ENCODE assay signal across 9 mouse cellular contexts in genomic region chr1:92474066-92474578, GRCm38 (mm10). TPM values are rescaled to one million over a fixed set of nuclear protein-coding genes. Genes with fewer than 3 reads are reported as not detected.
DNase-seq lines count a peak whose midpoint lies in the region; ATAC-seq and TF ChIP-seq lines count a peak whose summit lies in the region.
"Had no signal": no experiment of that assay in that cellular context is flagged by ENCODE, and none has a peak within 500 bp of the region (broad histone marks: within the 10 kb centered on the region; RNA-seq: fewer than 3 reads in every experiment).

No protein-coding gene starts in this region.

- no peak; the same call in 1 of the 2 replicates for ATAC-seq in forebrain, embryonic 12.5 days (ENCODE audit: low FRiP score)
- ATAC-seq in liver, embryonic 14.5 days (ENCODE audit: insufficient read depth) = peak; percentile 59

- no peaks in the 10 kb centered on the region for H3K9me3 ChIP-seq in heart, embryonic 10.5 days
- no peaks in the 10 kb centered on the region for H3K9me3 ChIP-seq in E14TG2a.4 (ENCODE audit: low read length)
- no peaks in the 10 kb centered on the region for H3K9me3 ChIP-seq in forebrain, embryonic 12.5 days
- H3K9me3 ChIP-seq in liver, embryonic 14.5 days (ENCODE audit: control insufficient read depth, low read length) = no peaks in the 10 kb centered on the region

- peak overlapping the region; percentile 83 for H3K4me3 ChIP-seq in heart, embryonic 10.5 days
- peak overlapping the region; percentile 99 for H3K4me3 ChIP-seq in E14TG2a.4 (replicated peaks; ENCODE audit: low read length)
- peak overlapping the region; percentile 97 for H3K4me3 ChIP-seq in forebrain, embryonic 12.5 days (replicated peaks)
- H3K4me3 ChIP-seq in liver, embryonic 14.5 days (ENCODE audit: insufficient read depth in 1 of 2, low read depth in 2 of 2, low read length in 2 of 2) = peak overlapping the region; percentile 71 to 76

- peak overlapping the region; percentile 86 for H3K4me2 ChIP-seq in forebrain, embryonic 12.5 days
- peak overlapping the region; percentile 65 for H3K4me2 ChIP-seq in liver, embryonic 14.5 days (ENCODE audit: low read depth)

- peaks cover 15% of the 10 kb centered on the region for H3K4me1 ChIP-seq in heart, embryonic 10.5 days
- peaks cover 19% of the 10 kb centered on the region for H3K4me1 ChIP-seq in E14TG2a.4 (replicated peaks; ENCODE audit: low read depth, low read length)
- peaks cover 15% of the 10 kb centered on the region for H3K4me1 ChIP-seq in forebrain, embryonic 12.5 days
- peaks cover 0 to 8% of the 10 kb centered on the region in 2 experiments; a peak in 2 of 4 replicates for H3K4me1 ChIP-seq in liver, embryonic 14.5 days (replicated peaks; ENCODE audit: control insufficient read depth in 2 of 2, insufficient read depth in 2 of 2, low read length in 1 of 2)

- no peak for TF ChIP-seq CTCF in E14TG2a.4 (conservative IDR thresholded peaks at IDR 0.05; ENCODE audit: low read length)
- TF ChIP-seq CTCF in liver, embryonic 14.5 days (IDR thresholded peaks at IDR 0.05; ENCODE audit: low read depth) = no peak

- no peaks in the 10 kb centered on the region for H3K27me3 ChIP-seq in heart, embryonic 10.5 days (ENCODE audit: insufficient read depth, poor library complexity, severe bottlenecking)
- no peaks in the 10 kb centered on the region for H3K27me3 ChIP-seq in E14TG2a.4 (ENCODE audit: insufficient read depth, low read length)
- H3K27me3 ChIP-seq in forebrain, embryonic 12.5 days = peaks cover 9% of the 10 kb centered on the region
- no peaks in the 10 kb centered on the region for H3K27me3 ChIP-seq in liver, embryonic 14.5 days (ENCODE audit: control insufficient read depth, insufficient read depth, low read length)

- intact Hi-C loops in heart, postnatal 14 days (cut with DNase I) = no loop called here

- H3K36me3 ChIP-seq in heart, embryonic 10.5 days = peaks cover 19% of the 10 kb centered on the region
- H3K36me3 ChIP-seq in E14TG2a.4 (ENCODE audit: insufficient read depth, low read length) = peaks cover 26% of the 10 kb centered on the region
- peaks cover 19% of the 10 kb centered on the region for H3K36me3 ChIP-seq in forebrain, embryonic 12.5 days (replicated peaks)
- peaks cover 2% of the 10 kb centered on the region for H3K36me3 ChIP-seq in liver, embryonic 14.5 days (replicated peaks; ENCODE audit: control insufficient read depth, insufficient read depth, low read depth)

- DNase-seq in heart, embryonic 10.5 days (ENCODE audit: low spot score) = no peak
- DNase-seq in heart, postnatal 14 days = no peak
- peak in 1 of 3 experiments; percentile 11 for DNase-seq in liver, embryonic 14.5 days (ENCODE audit: low read depth in 3 of 3, low spot score in 3 of 3)
- no peak for DNase-seq in cerebellum, postnatal 36 days
- DNase-seq in right cerebral cortex, postnatal 36 days (ENCODE audit: low spot score in 2 of 2) = no peak
- DNase-seq in adrenal gland, postnatal 36 days = no peak

- no peak for TF ChIP-seq EP300 in liver, embryonic 14.5 days (IDR thresholded peaks at IDR 0.05; ENCODE audit: low read depth)

- peak overlapping the region; percentile 90 for H3K9ac ChIP-seq in forebrain, embryonic 12.5 days
- peak overlapping the region; percentile 55 for H3K9ac ChIP-seq in liver, embryonic 14.5 days (replicated peaks)

- H3K27ac ChIP-seq in heart, embryonic 10.5 days = peak overlapping the region; percentile 95
- H3K27ac ChIP-seq in forebrain, embryonic 12.5 days = no peak overlapping the region
- no peak overlapping the region for H3K27ac ChIP-seq in liver, embryonic 14.5 days

- 2% methylated on average over 10 of the region's 10 CpGs for WGBS in heart, embryonic 10.5 days
- WGBS in forebrain, embryonic 12.5 days = 5% methylated on average over 10 of the region's 10 CpGs
- 4% methylated on average over 10 of the region's 10 CpGs for WGBS in liver, embryonic 14.5 days (ENCODE audit: insufficient replicate concordance)

RNA-seq across cellular contexts. Expression of gene Ndufa10, which starts 0.5 kb away (rescaled TPM):
- 404 and 483 TPM in 2 replicates for polyA plus RNA-seq in heart, embryonic 10.5 days (2016; fragmentation: Nextera tagmentation; extraction: Ambion mirVana)
- 100 to 1,000 TPM; 882 to 892 TPM for total RNA-seq in heart, postnatal 14 days (2021)
- 228 and 234 TPM in 2 replicates for polyA plus RNA-seq in forebrain, embryonic 12.5 days (2016; fragmentation: Nextera tagmentation; extraction: Ambion mirVana)
- polyA plus RNA-seq in liver, embryonic 14.5 days (2012; rRNA removed) = 39.5 and 44.0 TPM in 2 replicates
- polyA plus RNA-seq in liver, embryonic 14.5 days (2014; fragmentation: Nextera tagmentation; extraction: Ambion mirVana) = 152 and 153 TPM in 2 replicates
- 100 to 1,000 TPM; 385 to 397 TPM for total RNA-seq in adrenal gland, postnatal 36 days (2021)

RNA-seq across cellular contexts. Expression of gene Olfr1416, which starts 10.8 kb away (rescaled TPM):
- not detected in 2 replicates for polyA plus RNA-seq in heart, embryonic 10.5 days (2016; fragmentation: Nextera tagmentation; extraction: Ambion mirVana)
- total RNA-seq in heart, postnatal 14 days (2021) = not detected
- polyA plus RNA-seq in forebrain, embryonic 12.5 days (2016; fragmentation: Nextera tagmentation; extraction: Ambion mirVana) = not detected in 2 replicates
- polyA plus RNA-seq in liver, embryonic 14.5 days (2012; rRNA removed) = not detected in 2 replicates
- not detected in 2 replicates for polyA plus RNA-seq in liver, embryonic 14.5 days (2014; fragmentation: Nextera tagmentation; extraction: Ambion mirVana)
- total RNA-seq in adrenal gland, postnatal 36 days (2021) = not detected
- total RNA-seq: left cerebral cortex, postnatal 25 days had no signal

RNA-seq across cellular contexts. Expression of gene Olfr1415, which starts 21.8 kb away (rescaled TPM):
- polyA plus RNA-seq in heart, embryonic 10.5 days (2016; fragmentation: Nextera tagmentation; extraction: Ambion mirVana) = not detected in 2 replicates
- not detected for total RNA-seq in heart, postnatal 14 days (2021)
- not detected in 2 replicates for polyA plus RNA-seq in forebrain, embryonic 12.5 days (2016; fragmentation: Nextera tagmentation; extraction: Ambion mirVana)
- polyA plus RNA-seq in liver, embryonic 14.5 days (2012; rRNA removed) = not detected in 2 replicates
- polyA plus RNA-seq in liver, embryonic 14.5 days (2014; fragmentation: Nextera tagmentation; extraction: Ambion mirVana) = not detected in 2 replicates
- total RNA-seq in adrenal gland, postnatal 36 days (2021) = not detected
- total RNA-seq: left cerebral cortex, postnatal 25 days had no signal

RNA-seq across cellular contexts. Expression of gene Olfr1414, which starts 44.3 kb away (rescaled TPM):
- polyA plus RNA-seq in heart, embryonic 10.5 days (2016; fragmentation: Nextera tagmentation; extraction: Ambion mirVana) = not detected in 2 replicates
- not detected for total RNA-seq in heart, postnatal 14 days (2021)
- 0.05 TPM in 1 of 2 replicates, not detected in the other for polyA plus RNA-seq in forebrain, embryonic 12.5 days (2016; fragmentation: Nextera tagmentation; extraction: Ambion mirVana)
- not detected in 2 replicates for polyA plus RNA-seq in liver, embryonic 14.5 days (2012; rRNA removed)
- polyA plus RNA-seq in liver, embryonic 14.5 days (2014; fragmentation: Nextera tagmentation; extraction: Ambion mirVana) = not detected in 2 replicates
- total RNA-seq in adrenal gland, postnatal 36 days (2021) = under 1 TPM in 1 of 2 experiments, not detected in 1; 0.10 TPM
- total RNA-seq: left cerebral cortex, postnatal 25 days had no signal
